Mouse (Mus musculus) lung, adult 2 months (tissue): ENCODE measurements around the gene Rictor.

Experiments used
- CTCF ChIP-seq: fragments of 200-500 bp; IDR thresholded peaks from 2 replicates; pipeline ENCODE4 v1.5.1; 2011; ENCODE audit warnings: mild to moderate bottlenecking, low read length, control low read depth; ENCODE audit not compliant: insufficient read depth
- POLR2A ChIP-seq: fragments of 200-500 bp; IDR thresholded peaks from 2 replicates; pipeline ENCODE4 v1.6.1; 2011; ENCODE audit warnings: low read depth, mild to moderate bottlenecking, control low read depth, low read length, borderline replicate concordance; ENCODE audit errors: extremely low read depth

GRCm38 (mm10) chr15:6722405-6723176, 14.4 kb downstream of the Rictor start:
- TF ChIP-seq CTCF (no peak), POLR2A (no peak)
